Mouse (Mus musculus): Measurements from ENCODE around the gene Fmnl2. TPM values are rescaled to one million over a fixed set of nuclear protein-coding genes. Genes with fewer than 3 reads are reported as not detected.

The Fmnl2 gene
- polyA plus RNA-seq, 1 experiment from 2014 or later, result 17.2 TPM

DNA sequence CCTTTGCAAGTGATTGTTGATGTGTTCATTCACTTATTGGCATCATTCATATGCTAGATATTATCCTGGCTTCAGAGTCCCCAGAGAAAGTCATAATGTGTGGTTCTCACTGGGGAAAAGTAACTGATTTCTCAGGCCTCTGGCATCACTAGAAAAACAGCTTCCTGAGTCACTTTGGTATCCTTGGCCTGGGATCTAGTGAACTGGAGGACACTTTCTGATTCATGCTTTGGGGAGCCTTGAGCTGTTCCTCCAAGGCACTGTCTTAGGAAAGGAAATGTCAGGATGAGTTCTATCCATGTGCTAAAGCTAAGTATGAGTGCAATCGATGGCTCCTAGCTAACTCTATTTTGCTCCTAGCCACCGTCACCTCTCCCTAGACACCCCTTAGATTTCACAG, 245.2 kb downstream of the Fmnl2 start:
- DNase-seq, result no peak
- H3K36me3 ChIP-seq (ENCODE audit: control insufficient read depth, insufficient read depth, low read length), result peaks cover 55% of the 10 kb centered on the region
- ATAC-seq (ENCODE audit: low FRiP score, low TSS enrichment), result no peak
- no peak overlapping the region for H3K9ac ChIP-seq (replicated peaks; ENCODE audit: low read length)
- no peaks in the 10 kb centered on the region for H3K9me3 ChIP-seq (ENCODE audit: control insufficient read depth, low read length)
- no peak overlapping the region for H3K4me2 ChIP-seq (ENCODE audit: low read length)
- no peaks in the 10 kb centered on the region for H3K27me3 ChIP-seq (ENCODE audit: control insufficient read depth, insufficient read depth, low read length)
- H3K4me3 ChIP-seq (replicated peaks; ENCODE audit: low read depth, low read length), result no peak overlapping the region
- H3K4me1 ChIP-seq (ENCODE audit: control insufficient read depth, insufficient read depth, low read length), result no peaks in the 10 kb centered on the region
- H3K27ac ChIP-seq (replicated peaks; ENCODE audit: low read depth, low read length), result no peak overlapping the region
- WGBS, result 93% methylated on average over 2 of the region's 2 CpGs

- H3K4me1 ChIP-seq (ENCODE audit: control insufficient read depth, insufficient read depth, low read length), result no peaks in the 10 kb centered on the region
- no peaks in the 10 kb centered on the region for H3K27me3 ChIP-seq (ENCODE audit: control insufficient read depth, insufficient read depth, low read length)
- ATAC-seq (ENCODE audit: low FRiP score, low TSS enrichment) (no peak), DNase-seq (no peak)
- no peak overlapping the region for H3K9ac ChIP-seq (replicated peaks; ENCODE audit: low read length)
- no peaks in the 10 kb centered on the region for H3K9me3 ChIP-seq (ENCODE audit: control insufficient read depth, low read length)
- WGBS, result 96% methylated on average over 10 of the region's 10 CpGs
- H3K4me2 ChIP-seq (ENCODE audit: low read length), result no peak overlapping the region
- peaks cover 77% of the 10 kb centered on the region for H3K36me3 ChIP-seq (ENCODE audit: control insufficient read depth, insufficient read depth, low read length)
- H3K27ac ChIP-seq (replicated peaks; ENCODE audit: low read depth, low read length), result no peak overlapping the region
- no peak overlapping the region for H3K4me3 ChIP-seq (replicated peaks; ENCODE audit: low read depth, low read length)
These were observed 247.7 kb downstream of the Fmnl2 start for GRCm38 (mm10) chr2:53105408-53105807.

- 90% methylated on average over 7 of the region's 7 CpGs for WGBS
- no peak; the same call in 1 of the 2 replicates for ATAC-seq (ENCODE audit: low FRiP score, low TSS enrichment)
- H3K27ac ChIP-seq (replicated peaks; ENCODE audit: low read depth, low read length), result no peak overlapping the region
- H3K4me1 ChIP-seq (ENCODE audit: control insufficient read depth, insufficient read depth, low read length), result no peaks in the 10 kb centered on the region
- H3K27me3 ChIP-seq (ENCODE audit: control insufficient read depth, insufficient read depth, low read length), result no peaks in the 10 kb centered on the region
- no peak overlapping the region for H3K9ac ChIP-seq (replicated peaks; ENCODE audit: low read length)
- H3K36me3 ChIP-seq (ENCODE audit: control insufficient read depth, insufficient read depth, low read length), result peaks cover 83% of the 10 kb centered on the region
- no peak overlapping the region for H3K4me3 ChIP-seq (replicated peaks; ENCODE audit: low read depth, low read length)
- no peak overlapping the region for H3K4me2 ChIP-seq (ENCODE audit: low read length)
- no peaks in the 10 kb centered on the region for H3K9me3 ChIP-seq (ENCODE audit: control insufficient read depth, low read length)
- DNase-seq, result no peak
These were observed 248.4 kb downstream of the Fmnl2 start for GRCm38 (mm10) chr2:53106056-53106455.

- Histone ChIP-seq H3K9ac (replicated peaks; ENCODE audit: low read length) (no peak overlapping the region), H3K9me3 (ENCODE audit: control insufficient read depth, low read length) (no peaks in the 10 kb centered on the region), H3K36me3 (ENCODE audit: control insufficient read depth, insufficient read depth, low read length) (peaks cover 84% of the 10 kb centered on the region), H3K27me3 (ENCODE audit: control insufficient read depth, insufficient read depth, low read length) (no peaks in the 10 kb centered on the region), H3K4me1 (ENCODE audit: control insufficient read depth, insufficient read depth, low read length) (no peaks in the 10 kb centered on the region), H3K4me2 (ENCODE audit: low read length) (no peak overlapping the region), H3K4me3 (replicated peaks; ENCODE audit: low read depth, low read length) (no peak overlapping the region), H3K27ac (replicated peaks; ENCODE audit: low read depth, low read length) (no peak overlapping the region)
- WGBS, result 90% methylated on average over 8 of the region's 8 CpGs
- ATAC-seq (ENCODE audit: low FRiP score, low TSS enrichment) (no peak), DNase-seq (no peak)
These were observed 248.8 kb downstream of the Fmnl2 start for GRCm38 (mm10) chr2:53106472-53106871.

DNA sequence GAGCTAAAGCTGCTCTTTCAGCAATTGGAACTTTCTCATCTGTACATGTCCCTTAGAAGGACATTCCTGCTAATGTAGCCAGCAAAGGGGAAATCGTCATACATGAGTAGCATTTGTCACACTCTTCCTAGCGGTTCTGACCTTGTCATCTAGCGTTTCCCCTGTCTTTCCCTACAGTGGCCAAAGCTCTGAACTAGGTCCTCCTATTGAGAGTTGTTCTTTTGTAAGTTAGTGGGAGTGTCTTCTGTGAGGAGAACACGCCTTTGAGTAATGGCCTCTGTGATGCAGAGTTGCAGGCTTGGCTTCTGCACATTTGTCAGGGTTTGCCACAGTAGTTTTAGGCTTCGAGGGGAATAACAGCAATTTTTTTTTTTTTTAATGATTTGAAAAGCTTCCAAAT, 250.9 kb downstream of the Fmnl2 start:
- peaks cover 82% of the 10 kb centered on the region for H3K36me3 ChIP-seq (ENCODE audit: control insufficient read depth, insufficient read depth, low read length)
- H3K27ac ChIP-seq (replicated peaks; ENCODE audit: low read depth, low read length), result no peak overlapping the region
- no peaks in the 10 kb centered on the region for H3K9me3 ChIP-seq (ENCODE audit: control insufficient read depth, low read length)
- H3K27me3 ChIP-seq (ENCODE audit: control insufficient read depth, insufficient read depth, low read length), result no peaks in the 10 kb centered on the region
- no peak overlapping the region for H3K9ac ChIP-seq (replicated peaks; ENCODE audit: low read length)
- H3K4me3 ChIP-seq (replicated peaks; ENCODE audit: low read depth, low read length), result no peak overlapping the region
- no peak overlapping the region for H3K4me2 ChIP-seq (ENCODE audit: low read length)
- ATAC-seq (ENCODE audit: low FRiP score, low TSS enrichment), result no peak
- WGBS, result 83% methylated on average over 5 of the region's 5 CpGs
- DNase-seq, result no peak
- no peaks in the 10 kb centered on the region for H3K4me1 ChIP-seq (ENCODE audit: control insufficient read depth, insufficient read depth, low read length)

- ATAC-seq (ENCODE audit: low FRiP score, low TSS enrichment), result no peak; the same call in 1 of the 2 replicates
- Histone ChIP-seq H3K9ac (replicated peaks; ENCODE audit: low read length) (no peak overlapping the region), H3K27ac (replicated peaks; ENCODE audit: low read depth, low read length) (no peak overlapping the region), H3K36me3 (ENCODE audit: control insufficient read depth, insufficient read depth, low read length) (peaks cover 67% of the 10 kb centered on the region), H3K9me3 (ENCODE audit: control insufficient read depth, low read length) (no peaks in the 10 kb centered on the region), H3K4me1 (ENCODE audit: control insufficient read depth, insufficient read depth, low read length) (no peaks in the 10 kb centered on the region), H3K27me3 (ENCODE audit: control insufficient read depth, insufficient read depth, low read length) (no peaks in the 10 kb centered on the region), H3K4me3 (replicated peaks; ENCODE audit: low read depth, low read length) (no peak overlapping the region), H3K4me2 (ENCODE audit: low read length) (no peak overlapping the region)
- DNase-seq, result peak; percentile 86
- 78% methylated on average over 5 of the region's 5 CpGs for WGBS
These were observed 264.1 kb downstream of the Fmnl2 start for GRCm38 (mm10) chr2:53121797-53122196.

- H3K9ac ChIP-seq (replicated peaks; ENCODE audit: low read length), result no peak overlapping the region
- ATAC-seq (ENCODE audit: low FRiP score, low TSS enrichment), result no peak
- H3K36me3 ChIP-seq (ENCODE audit: control insufficient read depth, insufficient read depth, low read length), result peaks cover 59% of the 10 kb centered on the region
- no peak overlapping the region for H3K27ac ChIP-seq (replicated peaks; ENCODE audit: low read depth, low read length)
- no peaks in the 10 kb centered on the region for H3K9me3 ChIP-seq (ENCODE audit: control insufficient read depth, low read length)
- no peaks in the 10 kb centered on the region for H3K4me1 ChIP-seq (ENCODE audit: control insufficient read depth, insufficient read depth, low read length)
- WGBS, result 89% methylated on average over 3 of the region's 3 CpGs
- H3K27me3 ChIP-seq (ENCODE audit: control insufficient read depth, insufficient read depth, low read length), result no peaks in the 10 kb centered on the region
- H3K4me2 ChIP-seq (ENCODE audit: low read length), result no peak overlapping the region
- no peak overlapping the region for H3K4me3 ChIP-seq (replicated peaks; ENCODE audit: low read depth, low read length)
- DNase-seq, result peak; percentile 16
These were observed 268.3 kb downstream of the Fmnl2 start for GRCm38 (mm10) chr2:53125998-53126397.

- no peak overlapping the region for H3K4me2 ChIP-seq (ENCODE audit: low read length)
- H3K27me3 ChIP-seq (ENCODE audit: control insufficient read depth, insufficient read depth, low read length), result no peaks in the 10 kb centered on the region
- H3K36me3 ChIP-seq (ENCODE audit: control insufficient read depth, insufficient read depth, low read length), result peaks cover 69% of the 10 kb centered on the region
- DNase-seq, result no peak
- no peaks in the 10 kb centered on the region for H3K9me3 ChIP-seq (ENCODE audit: control insufficient read depth, low read length)
- H3K4me1 ChIP-seq (ENCODE audit: control insufficient read depth, insufficient read depth, low read length), result no peaks in the 10 kb centered on the region
- H3K27ac ChIP-seq (replicated peaks; ENCODE audit: low read depth, low read length), result no peak overlapping the region
- H3K4me3 ChIP-seq (replicated peaks; ENCODE audit: low read depth, low read length), result no peak overlapping the region
- H3K9ac ChIP-seq (replicated peaks; ENCODE audit: low read length), result no peak overlapping the region
- 90% methylated on average over 6 of the region's 6 CpGs for WGBS
- ATAC-seq (ENCODE audit: low FRiP score, low TSS enrichment), result no peak
These were observed 271.4 kb downstream of the Fmnl2 start for GRCm38 (mm10) chr2:53129070-53129469.

DNA sequence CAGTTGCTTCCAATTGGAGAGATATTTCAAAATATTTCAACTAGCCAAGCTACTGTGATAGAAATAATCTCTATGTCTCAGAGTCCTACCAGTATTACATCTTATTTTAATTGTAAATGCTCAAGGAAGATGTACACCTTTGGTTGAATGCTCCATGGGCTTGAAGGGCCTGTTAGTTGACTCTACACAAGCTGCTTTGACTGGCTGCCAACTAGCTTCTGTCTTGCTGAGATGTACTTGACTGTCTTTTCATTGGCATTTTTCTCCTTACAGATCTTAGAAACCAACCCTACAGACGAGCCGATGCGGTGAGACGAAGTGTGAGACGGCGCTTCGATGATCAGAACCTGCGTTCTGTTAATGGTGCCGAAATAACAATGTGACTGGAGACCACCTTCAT, 273.9 kb downstream of the Fmnl2 start:
- no peak overlapping the region for H3K27ac ChIP-seq (replicated peaks; ENCODE audit: low read depth, low read length)
- no peak overlapping the region for H3K4me3 ChIP-seq (replicated peaks; ENCODE audit: low read depth, low read length)
- no peak overlapping the region for H3K9ac ChIP-seq (replicated peaks; ENCODE audit: low read length)
- H3K27me3 ChIP-seq (ENCODE audit: control insufficient read depth, insufficient read depth, low read length), result no peaks in the 10 kb centered on the region
- ATAC-seq (ENCODE audit: low FRiP score, low TSS enrichment) (no peak), DNase-seq (no peak)
- no peak overlapping the region for H3K4me2 ChIP-seq (ENCODE audit: low read length)
- H3K4me1 ChIP-seq (ENCODE audit: control insufficient read depth, insufficient read depth, low read length), result no peaks in the 10 kb centered on the region
- H3K9me3 ChIP-seq (ENCODE audit: control insufficient read depth, low read length), result no peaks in the 10 kb centered on the region
- H3K36me3 ChIP-seq (ENCODE audit: control insufficient read depth, insufficient read depth, low read length), result peaks cover 67% of the 10 kb centered on the region
- WGBS, result 95% methylated on average over 9 of the region's 9 CpGs
